Mouse (Mus musculus) myocyte (in vitro differentiated cells): ENCODE results near the gene Glis3. TPM values are rescaled to one million over a fixed set of nuclear protein-coding genes. Genes with fewer than 3 reads are reported as not detected.

Source experiments
- H3K27me3 ChIP-seq: one replicate; pipeline ENCODE4 v1.6.1; 2011; ENCODE audit not compliant: control insufficient read depth, insufficient read depth, insufficient read length
- H3K36me3 ChIP-seq: one replicate; pipeline ENCODE4 v1.6.1; 2011; ENCODE audit not compliant: control insufficient read depth, insufficient read depth
- H3K4me2 ChIP-seq: one replicate; pipeline ENCODE4 v1.6.1; 2011; ENCODE audit warnings: low read depth, control low read depth
- H3K4me3 ChIP-seq: one replicate; pipeline ENCODE4 v1.5.1; 2011; ENCODE audit warnings: mild to moderate bottlenecking, control low read depth, moderate library complexity
- H3K79me2 ChIP-seq: one replicate; pipeline ENCODE4 v1.6.1; 2011; ENCODE audit not compliant: control insufficient read depth, insufficient read depth
- H3ac ChIP-seq: one replicate; pipeline ENCODE4 v1.6.1; 2011; ENCODE audit not compliant: control insufficient read depth, insufficient read length
- CEBPB ChIP-seq: IDR thresholded peaks from 2 replicates; pipeline ENCODE4 v1.6.1; 2011; ENCODE audit warnings: mild to moderate bottlenecking, moderate library complexity; ENCODE audit not compliant: poor library complexity, insufficient read depth, severe bottlenecking
- E2F4 ChIP-seq: IDR thresholded peaks from one replicate; pipeline ENCODE4 v1.6.1; 2011; ENCODE audit warnings: mild to moderate bottlenecking, control low read depth, moderate library complexity; ENCODE audit not compliant: insufficient read depth
- MAX ChIP-seq: IDR thresholded peaks from one replicate; pipeline ENCODE4 v1.6.1; 2011; ENCODE audit warnings: low read depth, mild to moderate bottlenecking, control low read depth
- MYOD1 ChIP-seq, 3 experiments: IDR thresholded peaks; one replicate each; pipeline ENCODE4 v1.6.1; 2011; ENCODE audit warnings: control low read depth in 2 of 3, low read depth in 2 of 3, mild to moderate bottlenecking in 2 of 3, moderate library complexity in 1 of 3; ENCODE audit not compliant: insufficient read length in 2 of 3, control insufficient read depth in 1 of 3
- MYOG ChIP-seq, 3 experiments: IDR thresholded peaks; one replicate each; pipeline ENCODE4 v1.6.1; 2011; ENCODE audit warnings: control low read depth in 2 of 3, low read depth in 2 of 3, mild to moderate bottlenecking in 2 of 3; ENCODE audit not compliant: insufficient read length in 2 of 3, control insufficient read depth in 1 of 3, insufficient read depth in 1 of 3
- POLR2A ChIP-seq: IDR thresholded peaks from one replicate; pipeline ENCODE4 v1.6.1; 2011; ENCODE audit warnings: low read depth, mild to moderate bottlenecking, control low read depth, moderate library complexity; ENCODE audit not compliant: insufficient read length
- POLR2AphosphoS2 ChIP-seq: IDR thresholded peaks from one replicate; pipeline ENCODE4 v1.6.1; 2011; ENCODE audit warnings: low read depth, control low read depth; ENCODE audit not compliant: insufficient read length
- REST ChIP-seq: IDR thresholded peaks from one replicate; pipeline ENCODE4 v1.6.1; 2011; ENCODE audit warnings: mild to moderate bottlenecking, control low read depth, moderate library complexity; ENCODE audit not compliant: insufficient read depth, insufficient read length
- SRF ChIP-seq: IDR thresholded peaks from one replicate; pipeline ENCODE4 v1.6.1; 2011; ENCODE audit warnings: low read depth; ENCODE audit not compliant: control insufficient read depth, insufficient read length
- TCF12 ChIP-seq: IDR thresholded peaks from one replicate; pipeline ENCODE4 v1.6.1; 2011; ENCODE audit warnings: mild to moderate bottlenecking, control low read depth; ENCODE audit not compliant: poor library complexity, insufficient read depth, severe bottlenecking
- TCF3 ChIP-seq: IDR thresholded peaks from one replicate; pipeline ENCODE4 v1.6.1; 2011; ENCODE audit warnings: low read depth, control low read depth; ENCODE audit not compliant: insufficient read length
- USF1 ChIP-seq: IDR thresholded peaks from one replicate; pipeline ENCODE4 v1.6.1; 2011; ENCODE audit warnings: low read depth, mild to moderate bottlenecking, control low read depth, moderate library complexity
- polyA plus RNA-seq: library from polyadenylated mRNA; unstranded; fragments of >200 nt; fragmentation: generic; extraction: Trizol; gene quantifications from one replicate; pipeline ENCODE4 v1.2.1, GENCODE M21; 2012; ENCODE audit warnings: missing spikeins

Glis3 gene
- polyA plus RNA-seq, 1 experiment = 0.79 TPM

GRCm38 (mm10) chr19:28545493-28545892 lies 134.4 kb downstream of the Glis3 start:
- Histone ChIP-seq H3K4me3 (no peak overlapping the region), H3K36me3 (no peaks in the 10 kb centered on the region), H3K79me2 (no peaks in the 10 kb centered on the region), H3K27me3 (no peaks in the 10 kb centered on the region), H3K4me2 (no peak overlapping the region), H3ac (no peak overlapping the region)
- TF ChIP-seq CEBPB = no peak
- TF ChIP-seq E2F4 = no peak
- TF ChIP-seq MAX = no peak
- no peak for TF ChIP-seq TCF12

- no peak overlapping the region for H3K4me3 ChIP-seq
- TF ChIP-seq E2F4 = no peak
- TF ChIP-seq POLR2A = no peak
- TF ChIP-seq USF1 = no peak
- TF ChIP-seq POLR2AphosphoS2 = no peak
- TF ChIP-seq MAX = no peak
- no peak for TF ChIP-seq SRF
- no peak for TF ChIP-seq TCF12
- TF ChIP-seq TCF3 = no peak
- no peak for TF ChIP-seq REST
- TF ChIP-seq CEBPB = no peak
- TF ChIP-seq MYOD1 (IDR thresholded peaks at IDR 0.05; ENCODE audit: control insufficient read depth in 1 of 3, insufficient read length in 2 of 3, low read depth in 2 of 3) = no peak
- no peak for TF ChIP-seq MYOG (IDR thresholded peaks at IDR 0.05; ENCODE audit: control insufficient read depth in 1 of 3, insufficient read depth in 1 of 3, insufficient read length in 2 of 3, low read depth in 2 of 3)
- no peak overlapping the region for H3K4me2 ChIP-seq
- no peaks in the 10 kb centered on the region for H3K27me3 ChIP-seq
- H3K79me2 ChIP-seq = no peaks in the 10 kb centered on the region
- no peaks in the 10 kb centered on the region for H3K36me3 ChIP-seq
- no peak overlapping the region for H3ac ChIP-seq
Observed at GRCm38 (mm10) chr19:28538813-28539212, 141.1 kb downstream of the Glis3 start.

- no peaks in the 10 kb centered on the region for H3K36me3 ChIP-seq
- H3ac ChIP-seq = no peak overlapping the region
- no peaks in the 10 kb centered on the region for H3K79me2 ChIP-seq
- H3K27me3 ChIP-seq = no peaks in the 10 kb centered on the region
- no peak for TF ChIP-seq E2F4
- no peak for TF ChIP-seq POLR2AphosphoS2
- no peak for TF ChIP-seq CEBPB
- no peak for TF ChIP-seq MYOD1 (IDR thresholded peaks at IDR 0.05; ENCODE audit: control insufficient read depth in 1 of 3, insufficient read length in 2 of 3, low read depth in 2 of 3)
- TF ChIP-seq POLR2A = no peak
- no peak for TF ChIP-seq SRF
- TF ChIP-seq USF1 = no peak
- TF ChIP-seq REST = no peak
- no peak for TF ChIP-seq TCF3
- no peak for TF ChIP-seq TCF12
- TF ChIP-seq MAX = no peak
- TF ChIP-seq MYOG (IDR thresholded peaks at IDR 0.05; ENCODE audit: control insufficient read depth in 1 of 3, insufficient read depth in 1 of 3, insufficient read length in 2 of 3, low read depth in 2 of 3) = no peak
- no peak overlapping the region for H3K4me3 ChIP-seq
- no peak overlapping the region for H3K4me2 ChIP-seq
Observed at GRCm38 (mm10) chr19:28534964-28535363, 144.9 kb downstream of the Glis3 start.

GRCm38 (mm10) chr19:28533576-28533975 lies 146.3 kb downstream of the Glis3 start:
- Histone ChIP-seq H3K4me2 (no peak overlapping the region), H3K27me3 (no peaks in the 10 kb centered on the region), H3K4me3 (no peak overlapping the region), H3K36me3 (no peaks in the 10 kb centered on the region), H3K79me2 (no peaks in the 10 kb centered on the region), H3ac (no peak overlapping the region)
- no peak for TF ChIP-seq POLR2AphosphoS2
- no peak for TF ChIP-seq USF1
- no peak for TF ChIP-seq REST
- TF ChIP-seq TCF3 = no peak
- TF ChIP-seq TCF12 = no peak
- no peak for TF ChIP-seq MYOG (IDR thresholded peaks at IDR 0.05; ENCODE audit: control insufficient read depth in 1 of 3, insufficient read depth in 1 of 3, insufficient read length in 2 of 3, low read depth in 2 of 3)
- TF ChIP-seq MAX = no peak
- TF ChIP-seq CEBPB = no peak
- no peak for TF ChIP-seq E2F4
- no peak for TF ChIP-seq SRF
- no peak for TF ChIP-seq POLR2A
- no peak for TF ChIP-seq MYOD1 (IDR thresholded peaks at IDR 0.05; ENCODE audit: control insufficient read depth in 1 of 3, insufficient read length in 2 of 3, low read depth in 2 of 3)

GRCm38 (mm10) chr19:28531750-28532149 lies 148.1 kb downstream of the Glis3 start:
- H3K4me2 ChIP-seq = no peak overlapping the region

More at GRCm38 (mm10) chr19:28531750-28532149, 148.1 kb downstream of the Glis3 start:
- H3K27me3 ChIP-seq = no peaks in the 10 kb centered on the region
- H3ac ChIP-seq = no peak overlapping the region
- no peaks in the 10 kb centered on the region for H3K79me2 ChIP-seq
- TF ChIP-seq REST (no peak), POLR2A (no peak), MAX (no peak), SRF (no peak), MYOD1 (IDR thresholded peaks at IDR 0.05; ENCODE audit: control insufficient read depth in 1 of 3, insufficient read length in 2 of 3, low read depth in 2 of 3) (no peak)
- no peak overlapping the region for H3K4me3 ChIP-seq
- H3K36me3 ChIP-seq = no peaks in the 10 kb centered on the region
